Mouse (Mus musculus) lung, embryonic 15.5 days (tissue): ENCODE measurements around the gene Asic2. TPM values are rescaled to one million over a fixed set of nuclear protein-coding genes. Genes with fewer than 3 reads are reported as not detected.

Experiments used
- polyA plus RNA-seq: library from polyadenylated mRNA; unstranded; fragments of >200 nt; fragmentation: Nextera tagmentation; extraction: Ambion mirVana; gene quantifications from 2 replicates; pipeline ENCODE4 v1.2.1, GENCODE M21; 2015

Gene Asic2
- polyA plus RNA-seq, 1 experiment from 2014 or later = 0.37 TPM

Other genes starting within 250 kb of the Asic2 start
- not detected in 2 replicates for gene 5530401A14Rik, start 107.8 kb downstream of the Asic2 start, polyA plus RNA-seq
- 26.0 and 29.9 TPM in 2 replicates for gene Ccl2, start 67.1 kb upstream of the Asic2 start, polyA plus RNA-seq
- gene Gm17268, start 70.1 kb upstream of the Asic2 start, polyA plus RNA-seq = not detected in 2 replicates
- gene Ccl7, start 77.3 kb upstream of the Asic2 start, polyA plus RNA-seq = 15.1 and 16.1 TPM in 2 replicates
- gene Ccl11, start 89.4 kb upstream of the Asic2 start, polyA plus RNA-seq = 81.8 and 84.7 TPM in 2 replicates
- 4.3 and 5.8 TPM in 2 replicates for gene Ccl12, start 133.4 kb upstream of the Asic2 start, polyA plus RNA-seq
- 0.35 TPM in 1 of 2 replicates, not detected in the other for gene Ccl8, start 146.7 kb upstream of the Asic2 start, polyA plus RNA-seq